Mouse (Mus musculus): ENCODE measurements around the gene Tac2.

DNA sequence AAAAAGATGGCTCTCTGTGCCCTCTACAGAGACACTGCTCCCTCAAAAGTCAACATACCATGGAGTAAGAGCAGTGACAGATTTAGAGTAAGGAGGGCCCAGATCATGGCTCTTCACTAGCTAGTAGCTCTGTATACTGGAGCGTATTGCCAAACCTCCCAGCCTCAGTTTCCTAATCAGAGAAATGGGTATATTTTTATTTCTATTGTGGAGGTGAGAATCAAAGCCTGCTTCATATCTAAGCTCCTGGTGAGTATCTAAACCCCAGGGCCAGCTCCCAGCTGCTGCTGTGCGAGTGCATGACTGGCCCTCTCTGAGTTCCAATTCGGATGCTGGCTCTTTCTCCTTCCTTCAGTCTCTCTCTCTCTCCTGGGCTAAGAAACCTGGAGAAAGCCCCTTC, at the start of gene Tac2:
- TF ChIP-seq CTCF (IDR thresholded peaks at IDR 0.05; ENCODE audit: low read depth, low read length) (no peak), POLR2A (IDR thresholded peaks at IDR 0.05; ENCODE audit: borderline replicate concordance, low read depth, low read length) (no peak)
